Comparison of ENCODE assay signal across 8 mouse cellular contexts in genomic region chr5:139380385-139381248, GRCm38 (mm10). TPM values are rescaled to one million over a fixed set of nuclear protein-coding genes. Genes with fewer than 3 reads are reported as not detected.
DNase-seq lines count a peak whose midpoint lies in the region; ATAC-seq lines count a peak whose summit lies in the region.

No protein-coding gene starts in this region.

- H3K36me3 ChIP-seq in hindbrain, embryonic 13.5 days = no peaks in the 10 kb centered on the region

- WGBS in hindbrain, embryonic 13.5 days = 3% methylated on average over 64 of the region's 73 CpGs

- peaks cover 54% of the 10 kb centered on the region for H3K4me1 ChIP-seq in hindbrain, embryonic 13.5 days (replicated peaks)

- H3K27ac ChIP-seq in hindbrain, embryonic 13.5 days = peak overlapping the region; percentile 73

- H3K4me3 ChIP-seq in hindbrain, embryonic 13.5 days = peak overlapping the region; percentile 64

- DNase-seq in NIH3T3 (ENCODE audit: low read depth) = peak; percentile 97
- DNase-seq in cerebellum, postnatal 14 days = peak; percentile 93
- DNase-seq in frontal cortex, postnatal 14 days (ENCODE audit: low spot score in 2 of 2) = peak; percentile 82 to 84
- DNase-seq in layer of hippocampus, postnatal 25 days (ENCODE audit: extremely low spot score in 1 of 2, low spot score in 1 of 2) = peak; percentile 67 to 72
- peak; percentile 98 for DNase-seq in lung, postnatal 25 days (ENCODE audit: low spot score)
- DNase-seq in retina, adult 2 months (ENCODE audit: low read depth, low spot score) = peak; percentile 81
- DNase-seq in thymus, postnatal 25 days = peak; percentile 80

- peak; percentile 73 for ATAC-seq in hindbrain, embryonic 13.5 days (ENCODE audit: low FRiP score)

- H3K9me3 ChIP-seq in hindbrain, embryonic 13.5 days = no peaks in the 10 kb centered on the region

- H3K4me2 ChIP-seq in hindbrain, embryonic 13.5 days = peak overlapping the region; percentile 87

- peak overlapping the region; percentile 79 for H3K9ac ChIP-seq in hindbrain, embryonic 13.5 days

- H3K27me3 ChIP-seq in hindbrain, embryonic 13.5 days = no peaks in the 10 kb centered on the region

RNA-seq across cellular contexts. Expression of gene Gpr146, which starts 3.1 kb away (rescaled TPM):
- polyA plus RNA-seq in hindbrain, embryonic 13.5 days (2015; fragmentation: Nextera tagmentation; extraction: Ambion mirVana) = 1.6 and 2.4 TPM in 2 replicates
- total RNA-seq in layer of hippocampus, postnatal 25 days (2021) = 10 to 100 TPM; 12.7 to 13.1 TPM

RNA-seq across cellular contexts. Expression of gene C130050O18Rik, which starts 24.5 kb away (rescaled TPM):
- polyA plus RNA-seq in hindbrain, embryonic 13.5 days (2015; fragmentation: Nextera tagmentation; extraction: Ambion mirVana) = 0.13 and 0.22 TPM in 2 replicates
- total RNA-seq in layer of hippocampus, postnatal 25 days (2021) = under 1 TPM; 0.25 to 0.33 TPM

RNA-seq across cellular contexts. Expression of gene Cyp2w1, which starts 28.2 kb away (rescaled TPM):
- polyA plus RNA-seq in hindbrain, embryonic 13.5 days (2015; fragmentation: Nextera tagmentation; extraction: Ambion mirVana) = not detected in 2 replicates
- not detected for total RNA-seq in layer of hippocampus, postnatal 25 days (2021)

RNA-seq across cellular contexts. Expression of gene Cox19, which starts 29.4 kb away (rescaled TPM):
- 116 and 124 TPM in 2 replicates for polyA plus RNA-seq in hindbrain, embryonic 13.5 days (2015; fragmentation: Nextera tagmentation; extraction: Ambion mirVana)
- total RNA-seq in layer of hippocampus, postnatal 25 days (2021) = 10 to 100 TPM; 66.7 to 67.9 TPM

RNA-seq across cellular contexts. Expression of gene Gper1, which starts 42.3 kb away (rescaled TPM):
- polyA plus RNA-seq in hindbrain, embryonic 13.5 days (2015; fragmentation: Nextera tagmentation; extraction: Ambion mirVana) = 7.6 and 7.9 TPM in 2 replicates
- 1 to 10 TPM; 2.3 to 2.8 TPM for total RNA-seq in layer of hippocampus, postnatal 25 days (2021)

Comparison
In these comparisons a context has a peak if more than half of its experiments do, and no peak if none do; other contexts are left out.
1. Peak in every context shown above with its lines: DNase-seq, ATAC-seq, H3K4me3 ChIP-seq and H3K27ac ChIP-seq.